Mouse (Mus musculus): ENCODE data around the gene Tusc2. TPM values are rescaled to one million over a fixed set of nuclear protein-coding genes. Genes with fewer than 3 reads are reported as not detected.

The Tusc2 gene
- polyA plus RNA-seq, 1 experiment from 2014 or later = 35.9 TPM

DNA sequence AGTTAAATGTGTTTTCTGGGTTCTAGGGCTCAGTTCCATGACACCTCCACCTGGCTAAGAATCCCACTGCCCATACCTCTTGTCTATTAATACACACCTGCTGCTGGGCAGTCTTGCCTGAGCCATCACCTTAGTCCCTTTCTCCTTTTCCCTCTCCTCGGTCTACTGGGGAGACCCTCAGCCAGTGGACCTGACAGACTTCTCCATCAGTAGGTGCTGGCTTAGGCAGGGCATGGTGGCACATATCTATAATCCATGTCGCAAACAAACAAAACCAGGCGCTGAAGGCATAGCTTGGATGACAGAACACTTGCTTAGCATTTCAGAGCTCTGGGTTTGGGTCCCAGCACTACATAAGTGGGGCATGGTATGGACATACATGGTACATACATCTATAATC is 24.3 kb upstream of the Tusc2 start:
- no peak overlapping the region for H3K27ac ChIP-seq
- peaks cover 40% of the 10 kb centered on the region for H3K36me3 ChIP-seq
- H3K4me2 ChIP-seq = no peak overlapping the region
- H3K9me3 ChIP-seq = no peaks in the 10 kb centered on the region
- H3K4me3 ChIP-seq = no peak overlapping the region
- 91% methylated on average over 3 of the region's 3 CpGs for WGBS
- no peaks in the 10 kb centered on the region for H3K27me3 ChIP-seq
- ATAC-seq (ENCODE audit: insufficient number of reproducible peaks, insufficient read depth, low FRiP score, low TSS enrichment, low read depth) = no peak
- peaks cover 48% of the 10 kb centered on the region for H3K4me1 ChIP-seq
- H3K9ac ChIP-seq = no peak overlapping the region

DNA sequence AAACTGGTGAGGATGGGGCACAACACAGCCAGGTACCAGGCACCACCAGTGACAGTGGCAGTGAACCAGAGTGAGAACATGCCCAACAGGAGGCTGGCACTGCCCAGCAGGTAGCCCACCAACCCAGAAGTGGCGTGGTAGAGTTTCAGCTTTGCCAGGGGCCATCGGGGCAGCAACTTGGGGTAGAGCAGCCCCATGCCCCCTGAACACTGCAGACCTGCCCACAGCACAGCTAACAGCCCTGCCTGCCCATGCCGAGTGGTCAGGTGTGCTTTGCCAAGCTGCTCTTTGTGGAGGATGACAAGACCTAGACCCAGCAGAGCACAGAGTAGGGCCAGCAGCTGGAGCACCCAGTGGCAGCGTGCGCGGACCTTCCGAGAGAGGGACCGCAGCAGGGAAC is 23.1 kb upstream of the Tusc2 start:
- Histone ChIP-seq H3K27me3 (no peaks in the 10 kb centered on the region), H3K9me3 (no peaks in the 10 kb centered on the region), H3K4me1 (peaks cover 48% of the 10 kb centered on the region), H3K4me3 (no peak overlapping the region), H3K9ac (no peak overlapping the region), H3K4me2 (no peak overlapping the region), H3K27ac (no peak overlapping the region), H3K36me3 (peaks cover 51% of the 10 kb centered on the region)
- 93% methylated on average over 8 of the region's 8 CpGs for WGBS
- ATAC-seq (ENCODE audit: insufficient number of reproducible peaks, insufficient read depth, low FRiP score, low TSS enrichment, low read depth) = no peak

DNA sequence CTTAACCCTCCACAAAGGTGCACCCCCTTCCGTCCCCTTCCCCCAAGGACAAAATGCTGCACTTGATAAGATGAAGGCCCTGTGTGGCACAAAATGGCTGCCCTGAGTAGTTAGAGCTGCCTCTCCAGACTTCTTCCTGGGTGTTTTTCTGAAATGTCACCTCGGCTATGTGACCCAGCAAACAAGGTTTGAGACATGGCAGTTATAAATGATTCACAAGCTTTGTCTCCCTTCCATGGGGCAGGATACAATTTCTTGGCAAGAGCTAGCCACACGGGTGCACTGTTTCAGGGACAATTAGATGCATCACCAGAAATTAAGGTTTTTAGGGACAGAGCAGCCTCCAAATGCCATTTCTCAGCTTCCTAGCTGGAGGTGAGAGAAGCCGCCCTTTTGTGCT is 22.6 kb upstream of the Tusc2 start:
- Histone ChIP-seq H3K4me3 (no peak overlapping the region), H3K27me3 (no peaks in the 10 kb centered on the region), H3K36me3 (peaks cover 56% of the 10 kb centered on the region), H3K27ac (no peak overlapping the region), H3K4me2 (peak overlapping the region; percentile 79), H3K9me3 (no peaks in the 10 kb centered on the region), H3K4me1 (peaks cover 47% of the 10 kb centered on the region), H3K9ac (peak overlapping the region; percentile 70)
- no peak for ATAC-seq (ENCODE audit: insufficient number of reproducible peaks, insufficient read depth, low FRiP score, low TSS enrichment, low read depth)
- 77% methylated on average over 4 of the region's 4 CpGs for WGBS

DNA sequence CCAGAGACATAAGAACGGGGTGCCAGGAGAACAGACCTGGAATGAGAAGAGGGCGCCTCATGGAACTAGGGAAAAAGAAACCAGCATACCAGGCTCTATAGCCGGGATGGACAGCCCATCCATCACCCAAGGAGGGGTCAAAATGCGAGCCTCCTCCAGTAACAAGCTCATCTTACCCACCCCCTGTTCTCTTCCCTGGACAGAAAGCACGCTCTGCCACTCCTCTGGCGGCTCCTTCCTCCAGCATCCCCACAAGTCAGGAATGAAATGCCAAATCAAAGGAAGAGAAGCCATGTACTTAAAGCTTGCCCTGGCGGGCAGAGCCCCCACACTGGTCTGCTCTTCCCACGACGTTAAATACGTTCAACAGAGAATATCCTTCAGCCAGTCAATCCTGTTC is 22.1 kb upstream of the Tusc2 start:
- H3K4me3 ChIP-seq = peak overlapping the region; percentile 69
- WGBS = 39% methylated on average over 10 of the region's 10 CpGs
- H3K4me1 ChIP-seq = peaks cover 45% of the 10 kb centered on the region
- no peaks in the 10 kb centered on the region for H3K9me3 ChIP-seq
- peak overlapping the region; percentile 79 for H3K4me2 ChIP-seq
- no peaks in the 10 kb centered on the region for H3K27me3 ChIP-seq
- H3K27ac ChIP-seq = 0 out of 2 replicates have a peak overlapping the region, but pooled peaks have one; percentile 39
- peaks cover 57% of the 10 kb centered on the region for H3K36me3 ChIP-seq
- peak overlapping the region; percentile 70 for H3K9ac ChIP-seq
- ATAC-seq (ENCODE audit: insufficient number of reproducible peaks, insufficient read depth, low FRiP score, low TSS enrichment, low read depth) = no peak

DNA sequence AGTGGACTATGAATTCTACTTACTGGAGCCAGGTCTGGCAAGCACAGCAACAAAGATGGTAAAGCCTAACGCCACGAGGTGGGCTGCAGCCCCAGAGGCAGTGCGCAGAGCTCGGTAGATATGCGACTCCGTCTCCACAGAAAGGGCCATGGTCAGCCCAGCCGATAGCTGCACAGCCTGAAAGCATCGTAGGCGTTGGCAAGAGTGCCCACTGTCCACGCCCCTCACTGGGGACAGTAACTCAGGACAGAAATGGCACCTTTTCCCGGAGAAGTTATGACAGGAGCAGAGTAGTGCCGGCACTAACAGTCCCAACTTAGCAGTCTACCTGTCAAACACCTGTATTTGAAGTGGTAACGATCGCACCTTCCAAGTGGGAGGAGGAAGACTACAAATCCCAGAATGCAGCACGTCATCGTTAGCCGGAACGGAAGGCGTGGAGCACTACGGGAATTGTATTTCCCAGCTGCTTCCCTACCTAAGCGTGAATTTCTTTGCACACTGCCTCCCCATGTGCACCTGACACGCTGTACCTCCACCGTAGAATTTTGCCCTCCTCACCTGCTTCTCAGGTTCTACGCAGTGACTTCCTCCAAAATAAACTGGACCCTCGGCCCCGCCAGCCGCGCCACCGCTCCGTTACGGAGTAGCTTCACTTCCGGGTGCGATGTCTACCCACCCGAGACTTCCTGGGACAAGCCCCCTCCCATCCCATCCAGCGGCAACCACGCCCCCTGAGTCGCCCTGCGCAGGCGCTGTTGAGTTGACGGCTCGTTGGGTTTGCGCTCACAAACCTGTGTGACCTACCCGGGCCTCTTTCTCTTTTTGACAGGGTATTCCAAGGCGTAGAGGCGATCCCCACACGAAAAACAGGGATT is 21.3 kb upstream of the Tusc2 start, which contains the start of the genes Cyb561d2 and Nprl2:
Gene Cyb561d2 (minus strand): TSS at position 720 of the 878 bp plus-strand sequence.
Gene Nprl2 (plus strand): TSS at position 753 of the 878 bp plus-strand sequence.
- peak within 1 kb of the TSS; percentile 76 for H3K9ac ChIP-seq
- H3K4me2 ChIP-seq = peak within 1 kb of the TSS; percentile 79
- no peaks in the 10 kb centered on the region for H3K9me3 ChIP-seq
- WGBS = under 1% methylated on average over 46 of the region's 46 CpGs
- peaks cover 45% of the 10 kb centered on the region for H3K4me1 ChIP-seq
- H3K36me3 ChIP-seq = peaks cover 56% of the 10 kb centered on the region
- peak within 1 kb of the TSS; percentile 39; the same call in 1 of the 2 replicates for H3K27ac ChIP-seq
- no peaks in the 10 kb centered on the region for H3K27me3 ChIP-seq
- peak; percentile 74 for ATAC-seq (ENCODE audit: insufficient number of reproducible peaks, insufficient read depth, low FRiP score, low TSS enrichment, low read depth)
- H3K4me3 ChIP-seq = peak within 1 kb of the TSS; percentile 69

DNA sequence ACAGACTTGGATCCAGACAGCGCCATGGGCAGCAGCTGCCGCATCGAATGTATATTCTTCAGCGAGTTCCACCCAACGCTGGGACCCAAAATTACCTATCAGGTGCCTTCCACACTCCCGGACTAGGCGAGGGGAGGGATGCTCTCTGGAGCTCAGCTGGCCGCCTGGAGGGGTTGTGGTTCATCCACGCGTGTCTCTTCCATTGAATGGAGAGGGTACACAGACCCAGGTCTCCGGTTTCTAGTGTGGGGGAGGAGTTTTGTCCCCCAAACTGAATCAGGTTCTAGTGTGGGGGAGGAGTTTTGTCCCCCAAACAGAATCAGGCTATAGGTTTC is 20.7 kb upstream of the Tusc2 start:
- H3K4me2 ChIP-seq = peak overlapping the region; percentile 79
- peak overlapping the region; percentile 76 for H3K9ac ChIP-seq
- no peaks in the 10 kb centered on the region for H3K9me3 ChIP-seq
- peaks cover 45% of the 10 kb centered on the region for H3K4me1 ChIP-seq
- no peaks in the 10 kb centered on the region for H3K27me3 ChIP-seq
- WGBS = 1% methylated on average over 11 of the region's 11 CpGs
- 0 out of 2 replicates have a peak overlapping the region, but pooled peaks have one; percentile 39 for H3K27ac ChIP-seq
- H3K4me3 ChIP-seq = peak overlapping the region; percentile 69
- peaks cover 50% of the 10 kb centered on the region for H3K36me3 ChIP-seq
- no peak for ATAC-seq (ENCODE audit: insufficient number of reproducible peaks, insufficient read depth, low FRiP score, low TSS enrichment, low read depth)

DNA sequence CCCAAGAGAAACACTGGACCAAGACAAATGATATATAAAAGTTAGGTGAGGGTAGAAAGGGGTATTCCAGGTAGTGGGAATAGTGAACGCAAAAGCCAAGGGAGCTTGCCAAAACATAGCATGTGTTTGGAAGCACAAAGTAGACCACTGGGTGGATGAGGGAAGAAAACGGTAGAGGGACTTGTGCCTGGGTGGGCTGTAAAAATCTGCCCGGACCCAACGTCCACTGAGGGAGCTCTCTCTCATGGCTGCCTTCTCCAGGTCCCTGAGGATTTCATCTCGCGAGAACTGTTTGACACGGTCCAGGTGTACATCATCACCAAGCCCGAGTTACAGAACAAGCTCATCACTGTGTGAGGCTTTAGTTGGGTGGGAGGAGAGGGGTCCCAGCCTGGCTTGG is 20.3 kb upstream of the Tusc2 start:
- H3K27ac ChIP-seq = no peak overlapping the region
- no peak for ATAC-seq (ENCODE audit: insufficient number of reproducible peaks, insufficient read depth, low FRiP score, low TSS enrichment, low read depth)
- WGBS = 48% methylated on average over 8 of the region's 8 CpGs
- H3K9me3 ChIP-seq = no peaks in the 10 kb centered on the region
- peak overlapping the region; percentile 79 for H3K4me2 ChIP-seq
- H3K4me3 ChIP-seq = peak overlapping the region; percentile 69
- peaks cover 45% of the 10 kb centered on the region for H3K4me1 ChIP-seq
- H3K36me3 ChIP-seq = peaks cover 46% of the 10 kb centered on the region
- H3K27me3 ChIP-seq = no peaks in the 10 kb centered on the region
- peak overlapping the region; percentile 76 for H3K9ac ChIP-seq

DNA sequence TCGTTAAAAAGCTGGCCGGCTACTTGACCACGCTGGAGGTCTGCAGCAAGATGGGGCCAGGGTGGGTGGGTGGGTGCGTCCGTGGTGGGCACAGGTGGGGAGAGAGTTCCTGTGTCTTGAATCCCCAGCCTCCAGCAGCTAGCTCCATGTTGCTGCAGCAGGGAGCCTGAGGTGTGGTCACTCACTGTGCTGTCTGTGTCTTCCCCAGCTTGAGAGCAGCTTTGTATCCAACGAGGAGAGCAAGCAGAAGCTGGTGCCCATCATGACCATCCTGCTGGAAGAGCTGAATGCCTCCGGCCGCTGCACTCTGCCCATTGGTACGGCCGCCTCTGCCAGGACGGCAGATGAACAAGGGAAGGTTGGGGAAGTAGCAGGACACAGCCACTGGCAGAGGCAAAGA is 19.8 kb upstream of the Tusc2 start:
- peak overlapping the region; percentile 79 for H3K4me2 ChIP-seq
- ATAC-seq (ENCODE audit: insufficient number of reproducible peaks, insufficient read depth, low FRiP score, low TSS enrichment, low read depth) = no peak
- no peaks in the 10 kb centered on the region for H3K27me3 ChIP-seq
- 86% methylated on average over 11 of the region's 11 CpGs for WGBS
- peaks cover 40% of the 10 kb centered on the region for H3K36me3 ChIP-seq
- no peaks in the 10 kb centered on the region for H3K9me3 ChIP-seq
- H3K4me3 ChIP-seq = 0 out of 2 replicates have a peak overlapping the region, but pooled peaks have one; percentile 69
- no peak overlapping the region for H3K9ac ChIP-seq
- H3K4me1 ChIP-seq = peaks cover 46% of the 10 kb centered on the region
- no peak overlapping the region for H3K27ac ChIP-seq

DNA sequence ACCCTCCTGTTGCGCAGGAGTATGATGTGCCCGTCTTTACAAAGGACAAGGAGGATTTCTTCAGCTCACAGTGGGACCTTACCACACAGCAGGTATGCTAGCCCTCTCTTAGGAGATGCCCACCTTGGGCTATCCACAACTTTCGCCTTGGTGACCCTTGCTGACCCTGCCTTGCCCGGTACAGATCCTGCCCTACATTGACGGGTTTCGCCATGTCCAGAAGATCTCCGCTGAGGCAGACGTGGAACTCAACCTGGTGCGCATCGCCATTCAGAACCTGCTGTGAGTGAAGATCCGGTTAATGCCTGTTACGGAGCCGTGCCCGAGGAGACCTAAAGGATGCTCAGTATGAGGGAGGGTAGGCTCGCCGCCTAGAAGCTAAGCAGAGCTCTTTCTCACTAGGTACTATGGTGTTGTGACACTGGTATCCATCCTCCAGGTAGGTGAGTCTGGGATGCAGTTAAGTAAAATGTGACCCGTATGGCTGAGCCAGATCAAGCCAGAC is 18.8 kb upstream of the Tusc2 start:
- no peak overlapping the region for H3K27ac ChIP-seq
- no peaks in the 10 kb centered on the region for H3K27me3 ChIP-seq
- H3K9me3 ChIP-seq = no peaks in the 10 kb centered on the region
- no peak overlapping the region for H3K9ac ChIP-seq
- peaks cover 31% of the 10 kb centered on the region for H3K36me3 ChIP-seq
- H3K4me1 ChIP-seq = peaks cover 46% of the 10 kb centered on the region
- no peak overlapping the region for H3K4me2 ChIP-seq
- 95% methylated on average over 17 of the region's 17 CpGs for WGBS
- no peak for ATAC-seq (ENCODE audit: insufficient number of reproducible peaks, insufficient read depth, low FRiP score, low TSS enrichment, low read depth)
- no peak overlapping the region for H3K4me3 ChIP-seq

DNA sequence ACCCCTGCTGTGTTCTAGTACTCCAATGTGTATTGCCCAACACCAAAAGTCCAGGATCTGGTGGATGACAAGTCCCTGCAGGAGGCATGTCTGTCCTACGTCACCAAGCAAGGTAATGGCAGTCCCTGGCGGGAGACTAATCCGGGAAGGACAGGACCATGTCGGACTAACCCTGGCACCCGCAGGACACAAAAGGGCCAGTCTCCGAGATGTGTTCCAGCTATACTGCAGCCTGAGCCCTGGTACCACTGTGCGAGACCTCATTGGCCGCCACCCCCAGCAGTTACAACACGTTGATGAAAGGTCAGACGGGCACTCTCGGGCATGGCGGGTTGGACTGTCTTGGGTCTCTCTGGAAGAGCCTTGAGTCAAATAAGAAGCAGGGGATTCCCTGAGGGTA is 18.3 kb upstream of the Tusc2 start:
- Histone ChIP-seq H3K9me3 (no peaks in the 10 kb centered on the region), H3K27me3 (no peaks in the 10 kb centered on the region), H3K9ac (no peak overlapping the region), H3K4me1 (peaks cover 46% of the 10 kb centered on the region), H3K4me3 (no peak overlapping the region), H3K36me3 (peaks cover 26% of the 10 kb centered on the region), H3K4me2 (no peak overlapping the region), H3K27ac (no peak overlapping the region)
- 92% methylated on average over 12 of the region's 12 CpGs for WGBS
- no peak for ATAC-seq (ENCODE audit: insufficient number of reproducible peaks, insufficient read depth, low FRiP score, low TSS enrichment, low read depth)

DNA sequence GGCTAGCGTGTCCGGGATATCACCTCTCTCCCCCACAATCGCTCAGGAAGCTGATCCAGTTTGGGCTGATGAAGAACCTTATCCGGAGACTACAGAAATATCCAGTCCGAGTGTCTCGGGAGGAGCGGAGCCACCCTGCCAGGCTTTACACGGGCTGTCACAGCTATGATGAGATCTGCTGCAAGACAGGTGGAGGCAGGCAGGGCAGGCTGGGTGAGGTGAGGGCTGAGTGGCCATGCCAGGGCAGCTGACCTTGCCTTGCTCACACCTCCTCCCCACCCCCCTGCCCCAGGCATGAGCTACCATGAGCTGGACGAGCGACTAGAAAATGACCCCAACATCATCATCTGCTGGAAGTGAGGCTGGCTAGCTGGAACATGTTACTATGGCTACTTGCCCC is 17.9 kb upstream of the Tusc2 start:
- Histone ChIP-seq H3K4me3 (no peak overlapping the region), H3K27ac (no peak overlapping the region), H3K9ac (0 out of 2 replicates have a peak overlapping the region, but pooled peaks have one; percentile 8), H3K4me1 (peaks cover 46% of the 10 kb centered on the region), H3K27me3 (0 out of 2 replicates have a peak, but pooled peaks cover under 1% of the 10 kb centered on the region), H3K4me2 (no peak overlapping the region), H3K9me3 (no peaks in the 10 kb centered on the region), H3K36me3 (peaks cover 21% of the 10 kb centered on the region)
- no peak for ATAC-seq (ENCODE audit: insufficient number of reproducible peaks, insufficient read depth, low FRiP score, low TSS enrichment, low read depth)
- 84% methylated on average over 10 of the region's 10 CpGs for WGBS

DNA sequence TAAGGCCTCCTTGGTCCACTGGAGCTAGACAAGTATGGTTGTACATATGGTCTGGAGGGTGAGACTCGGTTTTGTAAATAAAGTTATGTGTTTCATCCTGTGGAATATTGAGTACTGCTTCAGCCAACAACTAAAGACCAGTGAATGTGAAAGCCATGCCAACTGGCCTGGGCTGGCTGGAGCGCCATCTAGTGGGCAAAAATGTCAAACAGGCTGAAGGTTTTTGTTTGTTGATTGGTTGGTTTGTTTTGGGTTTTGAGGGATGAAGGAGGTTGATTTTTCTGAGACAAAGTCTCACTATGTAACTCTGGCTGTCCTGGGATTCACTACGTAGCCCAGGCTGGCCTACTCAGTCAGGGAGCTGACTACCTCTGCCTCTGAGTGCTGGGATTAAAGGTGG is 17.5 kb upstream of the Tusc2 start:
- H3K9ac ChIP-seq = no peak overlapping the region
- H3K4me2 ChIP-seq = no peak overlapping the region
- 9% methylated on average over 3 of the region's 3 CpGs for WGBS
- ATAC-seq (ENCODE audit: insufficient number of reproducible peaks, insufficient read depth, low FRiP score, low TSS enrichment, low read depth) = no peak
- peaks cover 21% of the 10 kb centered on the region for H3K36me3 ChIP-seq
- no peak overlapping the region for H3K27ac ChIP-seq
- peaks cover 48% of the 10 kb centered on the region for H3K4me1 ChIP-seq
- H3K27me3 ChIP-seq = 0 out of 2 replicates have a peak, but pooled peaks cover 5% of the 10 kb centered on the region
- H3K4me3 ChIP-seq = no peak overlapping the region
- H3K9me3 ChIP-seq = no peaks in the 10 kb centered on the region
